Mouse (Mus musculus): ENCODE data around the gene Serpina3n. TPM values are rescaled to one million over a fixed set of nuclear protein-coding genes. Genes with fewer than 3 reads are reported as not detected.

Serpina3n gene
- total and polyA plus RNA-seq, 3 experiments: not detected

- Histone ChIP-seq H3K9me3 (replicated peaks; ENCODE audit: low read length) (peaks cover 2% of the 10 kb centered on the region), H3K9ac (ENCODE audit: insufficient read depth, low read depth) (no peak overlapping the region), H3K36me3 (replicated peaks in 1 of 2; ENCODE audit: control insufficient read depth in 1 of 2, insufficient read depth in 1 of 2, low read length in 1 of 2) (no peaks in the 10 kb centered on the region), H3K27me3 (replicated peaks) (peaks cover 53% of the 10 kb centered on the region), H3K4me3 (replicated peaks in 1 of 3; ENCODE audit: low read depth in 2 of 3, low read length in 2 of 3, poor library complexity in 1 of 3) (no peak overlapping the region), H3K4me2 (ENCODE audit: insufficient read depth, low read depth, poor library complexity, severe bottlenecking) (no peak overlapping the region), H3K79me2 (replicated peaks; ENCODE audit: control insufficient read depth, extremely low read depth, insufficient read depth, poor library complexity, severe bottlenecking) (no peaks in the 10 kb centered on the region), H3K27ac (ENCODE audit: insufficient read depth, low read depth) (no peak overlapping the region), H3K4me1 (ENCODE audit: control insufficient read depth in 1 of 2, insufficient read depth in 2 of 2) (peaks cover 0 to 9% of the 10 kb centered on the region in 2 experiments; a peak in 2 of 4 replicates)
- in situ Hi-C loops (cut with MboI; ENCODE audit: low pct_ligation_motif_present, low pct_unique_long_range_greater_than_20kb, low sequenced_read_pairs): no loop called here
- dilution Hi-C loops (cut with MboI; ENCODE audit: extremely low pct_ligation_motif_present, extremely low pct_unique_long_range_greater_than_20kb, low sequenced_read_pairs): no loop called here
- no peak for DNase-seq (ENCODE audit: extremely low read depth)
- TF ChIP-seq HCFC1 (IDR thresholded peaks at IDR 0.05; ENCODE audit: low read depth, low read length) (no peak), RCOR1 (conservative IDR thresholded peaks at IDR 0.05; ENCODE audit: low read depth, low read length) (no peak), IRF4 (IDR thresholded peaks at IDR 0.05; ENCODE audit: low read depth, low read length) (no peak), KAT2A (IDR thresholded peaks at IDR 0.05; ENCODE audit: insufficient replicate concordance, low read length) (no peak), MYC (IDR thresholded peaks at IDR 0.05; ENCODE audit: low read depth, low read length) (no peak)
Observed at GRCm38 (mm10) chr12:104403968-104404367, 2.6 kb upstream of the Serpina3n start.

GRCm38 (mm10) chr12:104412507-104412906 is 6.0 kb downstream of the Serpina3n start:
- dilution Hi-C loops (cut with MboI; ENCODE audit: extremely low pct_ligation_motif_present, extremely low pct_unique_long_range_greater_than_20kb, low sequenced_read_pairs): no loop called here
- TF ChIP-seq POLR2AphosphoS2 (IDR thresholded peaks at IDR 0.05; ENCODE audit: low read depth, low read length): no peak
- no peak for TF ChIP-seq CHD1 (IDR thresholded peaks at IDR 0.05; ENCODE audit: low read depth, low read length)
- Histone ChIP-seq H3K79me2 (replicated peaks; ENCODE audit: control insufficient read depth, extremely low read depth, insufficient read depth, poor library complexity, severe bottlenecking) (no peaks in the 10 kb centered on the region), H3K4me1 (ENCODE audit: control insufficient read depth in 1 of 2, insufficient read depth in 2 of 2) (peaks cover 3 to 9% of the 10 kb centered on the region in 2 experiments; a peak in 2 of 4 replicates), H3K9me3 (replicated peaks; ENCODE audit: low read length) (no peaks in the 10 kb centered on the region), H3K36me3 (replicated peaks in 1 of 2; ENCODE audit: control insufficient read depth in 1 of 2, insufficient read depth in 1 of 2, low read length in 1 of 2) (no peaks in the 10 kb centered on the region), H3K27me3 (replicated peaks) (peaks cover 28% of the 10 kb centered on the region), H3K4me2 (ENCODE audit: insufficient read depth, low read depth, poor library complexity, severe bottlenecking) (no peak overlapping the region), H3K9ac (ENCODE audit: insufficient read depth, low read depth) (no peak overlapping the region), H3K4me3 (replicated peaks in 1 of 3; ENCODE audit: low read depth in 2 of 3, low read length in 2 of 3, poor library complexity in 1 of 3) (no peak overlapping the region), H3K27ac (ENCODE audit: insufficient read depth, low read depth) (no peak overlapping the region)
- no peak for DNase-seq (ENCODE audit: extremely low read depth)
- in situ Hi-C loops (cut with MboI; ENCODE audit: low pct_ligation_motif_present, low pct_unique_long_range_greater_than_20kb, low sequenced_read_pairs): loop anchor here (10.0 kb wide), 1 partner anchor 168 kb away; no protein-coding TSS in a partner anchor

GRCm38 (mm10) chr12:104414576-104414975 is 8.0 kb downstream of the Serpina3n start:
- H3K9ac ChIP-seq (ENCODE audit: insufficient read depth, low read depth): no peak overlapping the region
- H3K9me3 ChIP-seq (replicated peaks; ENCODE audit: low read length): no peaks in the 10 kb centered on the region
- peaks cover 23% of the 10 kb centered on the region for H3K27me3 ChIP-seq (replicated peaks)
- dilution Hi-C loops (cut with MboI; ENCODE audit: extremely low pct_ligation_motif_present, extremely low pct_unique_long_range_greater_than_20kb, low sequenced_read_pairs): no loop called here
- peaks cover 5 to 12% of the 10 kb centered on the region in 2 experiments; a peak in 3 of 4 replicates for H3K4me1 ChIP-seq (ENCODE audit: control insufficient read depth in 1 of 2, insufficient read depth in 2 of 2)
- TF ChIP-seq CHD2 (IDR thresholded peaks at IDR 0.05; ENCODE audit: low read length) (no peak), USF1 (IDR thresholded peaks at IDR 0.05; ENCODE audit: low read depth, low read length) (no peak), UBTF (IDR thresholded peaks at IDR 0.05; ENCODE audit: low read depth, low read length) (no peak)
- H3K36me3 ChIP-seq (replicated peaks in 1 of 2; ENCODE audit: control insufficient read depth in 1 of 2, insufficient read depth in 1 of 2, low read length in 1 of 2): no peaks in the 10 kb centered on the region
- H3K79me2 ChIP-seq (replicated peaks; ENCODE audit: control insufficient read depth, extremely low read depth, insufficient read depth, poor library complexity, severe bottlenecking): no peaks in the 10 kb centered on the region
- H3K4me2 ChIP-seq (ENCODE audit: insufficient read depth, low read depth, poor library complexity, severe bottlenecking): no peak overlapping the region
- no peak overlapping the region for H3K4me3 ChIP-seq (replicated peaks in 1 of 3; ENCODE audit: low read depth in 2 of 3, low read length in 2 of 3, poor library complexity in 1 of 3)
- H3K27ac ChIP-seq (ENCODE audit: insufficient read depth, low read depth): no peak overlapping the region
- in situ Hi-C loops (cut with MboI; ENCODE audit: low pct_ligation_motif_present, low pct_unique_long_range_greater_than_20kb, low sequenced_read_pairs): loop anchor here (10.0 kb wide), 1 partner anchor 170 kb away; no protein-coding TSS in a partner anchor
- no peak for DNase-seq (ENCODE audit: extremely low read depth)
